Mouse (Mus musculus) neural tube, embryonic 15.5 days (tissue): ENCODE data around the gene Tbxas1. TPM values are rescaled to one million over a fixed set of nuclear protein-coding genes. Genes with fewer than 3 reads are reported as not detected.

Experiments
- ATAC-seq: fragments of 200-750 bp; cut with Nextera tagmentation; 2 replicates; pipeline ENCODE4 v1.8.0; 2017; ENCODE audit warnings: mild to moderate bottlenecking, moderate TSS enrichment, moderate library complexity; ENCODE audit not compliant: low FRiP score
- H3K27ac ChIP-seq: fragments of 300-500 bp; sonication (generic); replicated peaks from 2 replicates; pipeline ENCODE4 v1.5.1; 2015; ENCODE audit warnings: mild to moderate bottlenecking, inconsistent platforms
- H3K27me3 ChIP-seq: fragments of 300-500 bp; sonication (generic); replicated peaks from 2 replicates; pipeline ENCODE4 v1.6.1; 2015; ENCODE audit warnings: inconsistent platforms
- H3K36me3 ChIP-seq: fragments of 300-500 bp; sonication (generic); 2 replicates; pipeline ENCODE4 v1.6.1; 2015; ENCODE audit warnings: inconsistent platforms
- H3K4me1 ChIP-seq: fragments of 300-500 bp; sonication (generic); 2 replicates; pipeline ENCODE4 v1.6.1; 2015; ENCODE audit warnings: inconsistent platforms
- H3K4me2 ChIP-seq: fragments of 300-500 bp; sonication (generic); 2 replicates; pipeline ENCODE4 v1.6.1; 2015; ENCODE audit warnings: inconsistent platforms, mild to moderate bottlenecking, moderate library complexity
- H3K4me3 ChIP-seq: fragments of 300-500 bp; sonication (generic); replicated peaks from 2 replicates; pipeline ENCODE4 v1.5.1; 2015; ENCODE audit warnings: mild to moderate bottlenecking, inconsistent platforms
- H3K9ac ChIP-seq: fragments of 300-500 bp; sonication (generic); replicated peaks from 2 replicates; pipeline ENCODE4 v1.6.1; 2015; ENCODE audit warnings: mild to moderate bottlenecking, inconsistent platforms
- H3K9me3 ChIP-seq: fragments of 300-500 bp; sonication (generic); replicated peaks from 2 replicates; pipeline ENCODE4 v1.6.1; 2016; ENCODE audit warnings: inconsistent platforms
- WGBS: fragments of 180-500 bp; shearing (Covaris S2); methylation state at CpG from one replicate; pipeline ENCODE4 v1.1.7; 2015; ENCODE audit warnings: mixed read lengths; 5-methylcytosine and 5-hydroxymethylcytosine counted together
- polyA plus RNA-seq: library from polyadenylated mRNA; unstranded; fragments of >200 nt; fragmentation: Nextera tagmentation; extraction: Ambion mirVana; gene quantifications from 2 replicates; pipeline ENCODE4 v1.2.1, GENCODE M21; 2015

The Tbxas1 gene
- polyA plus RNA-seq, 1 experiment from 2014 or later, result 2.4 TPM

DNA sequence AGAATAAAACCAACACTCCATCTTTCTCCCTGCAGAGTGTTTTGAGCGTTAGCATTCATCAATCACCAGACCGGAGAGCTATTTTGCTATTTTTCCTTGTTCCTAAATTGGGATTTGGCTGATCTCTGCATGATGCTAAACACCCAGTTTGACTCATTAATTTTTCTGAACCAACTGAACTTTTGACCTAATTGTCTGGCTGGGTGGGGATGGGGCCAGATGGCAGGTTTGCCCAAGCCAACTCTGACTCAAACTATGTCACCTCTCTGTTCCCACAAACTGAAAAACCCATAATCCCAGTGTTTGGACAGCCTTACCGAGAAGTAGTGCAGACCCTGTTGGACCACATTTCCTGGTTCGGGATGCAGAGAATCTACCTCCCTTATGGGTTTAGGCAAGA lies 72.1 kb downstream of the Tbxas1 start:
- H3K4me2 ChIP-seq, result no peak overlapping the region
- H3K9me3 ChIP-seq, result no peaks in the 10 kb centered on the region
- no peak overlapping the region for H3K9ac ChIP-seq
- H3K4me1 ChIP-seq, result 0 out of 2 replicates have a peak, but pooled peaks cover 3% of the 10 kb centered on the region
- H3K4me3 ChIP-seq, result no peak overlapping the region
- ATAC-seq, result no peak
- no peak overlapping the region for H3K27ac ChIP-seq
- 85% methylated on average over 4 of the region's 4 CpGs for WGBS
- no peaks in the 10 kb centered on the region for H3K27me3 ChIP-seq
- no peaks in the 10 kb centered on the region for H3K36me3 ChIP-seq

DNA sequence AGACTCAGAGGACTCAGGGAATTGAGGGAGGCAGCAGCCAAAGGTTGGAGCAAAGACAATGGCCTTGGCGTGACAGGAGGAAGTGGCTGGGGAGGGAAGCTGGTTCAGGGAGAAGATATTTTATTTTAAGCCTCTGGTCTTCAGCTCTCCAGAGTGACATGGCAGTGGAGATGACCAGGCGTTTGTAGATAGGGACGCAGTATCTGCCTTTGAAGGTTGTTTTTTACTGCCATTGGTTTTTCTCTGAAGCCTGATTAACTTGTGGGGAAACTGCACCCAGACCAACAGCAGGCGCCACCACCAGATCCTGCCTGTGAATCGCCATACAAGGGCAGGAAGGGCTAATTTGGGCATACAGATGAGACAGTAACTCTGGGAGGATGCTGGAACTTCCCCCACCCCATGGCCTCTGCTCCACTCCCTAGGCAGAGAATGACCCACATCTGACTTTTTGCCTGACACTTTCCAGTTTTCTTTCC lies 74.5 kb downstream of the Tbxas1 start:
- 0 out of 2 replicates have a peak, but pooled peaks cover 3% of the 10 kb centered on the region for H3K4me1 ChIP-seq
- no peaks in the 10 kb centered on the region for H3K36me3 ChIP-seq
- no peaks in the 10 kb centered on the region for H3K27me3 ChIP-seq
- no peak overlapping the region for H3K4me3 ChIP-seq
- H3K4me2 ChIP-seq, result no peak overlapping the region
- WGBS, result 54% methylated on average over 5 of the region's 5 CpGs
- ATAC-seq, result no peak
- H3K27ac ChIP-seq, result no peak overlapping the region
- no peak overlapping the region for H3K9ac ChIP-seq
- no peaks in the 10 kb centered on the region for H3K9me3 ChIP-seq

DNA sequence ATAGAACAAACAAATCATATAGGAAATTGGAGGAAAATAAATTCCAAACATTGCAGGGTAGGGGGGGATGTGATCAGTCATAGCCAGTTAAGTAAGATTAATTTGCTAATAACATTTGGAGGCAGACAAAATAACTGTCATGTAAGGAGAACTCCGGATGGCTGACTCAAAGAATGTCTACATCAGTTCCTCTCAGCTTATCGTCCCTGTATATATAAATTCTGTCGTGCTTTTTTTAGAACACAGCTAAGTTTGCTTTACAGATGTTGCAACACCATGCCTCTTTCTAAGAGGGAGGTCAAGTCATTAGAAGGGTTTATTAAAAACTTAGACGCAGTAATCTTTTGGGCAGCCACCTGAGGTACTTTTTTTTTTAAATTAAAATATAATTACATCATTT lies 75.1 kb downstream of the Tbxas1 start:
- H3K27ac ChIP-seq, result no peak overlapping the region
- no peak overlapping the region for H3K9ac ChIP-seq
- H3K4me2 ChIP-seq, result no peak overlapping the region
- H3K27me3 ChIP-seq, result no peaks in the 10 kb centered on the region
- H3K4me3 ChIP-seq, result no peak overlapping the region
- no peaks in the 10 kb centered on the region for H3K9me3 ChIP-seq
- 75% methylated on average over 4 of the region's 4 CpGs for WGBS
- no peaks in the 10 kb centered on the region for H3K36me3 ChIP-seq
- 0 out of 2 replicates have a peak, but pooled peaks cover 3% of the 10 kb centered on the region for H3K4me1 ChIP-seq
- no peak for ATAC-seq

- WGBS, result 35% methylated on average over 3 of the region's 3 CpGs
- Histone ChIP-seq H3K4me1 (0 out of 2 replicates have a peak, but pooled peaks cover 3% of the 10 kb centered on the region), H3K9ac (no peak overlapping the region), H3K36me3 (no peaks in the 10 kb centered on the region), H3K9me3 (no peaks in the 10 kb centered on the region), H3K27ac (no peak overlapping the region), H3K4me3 (no peak overlapping the region), H3K27me3 (no peaks in the 10 kb centered on the region), H3K4me2 (no peak overlapping the region)
- ATAC-seq, result no peak
Measured at GRCm38 (mm10) chr6:38950838-38951237, 75.6 kb downstream of the Tbxas1 start.

- WGBS, result 84% methylated on average over 2 of the region's 2 CpGs
- Histone ChIP-seq H3K4me2 (no peak overlapping the region), H3K27me3 (no peaks in the 10 kb centered on the region), H3K36me3 (no peaks in the 10 kb centered on the region), H3K9me3 (no peaks in the 10 kb centered on the region), H3K4me1 (peaks cover 12% of the 10 kb centered on the region), H3K4me3 (no peak overlapping the region), H3K9ac (no peak overlapping the region), H3K27ac (no peak overlapping the region)
- no peak for ATAC-seq
Measured at GRCm38 (mm10) chr6:38956641-38957040, 81.4 kb downstream of the Tbxas1 start.

GRCm38 (mm10) chr6:38957246-38957645 lies 82.0 kb downstream of the Tbxas1 start:
- H3K27me3 ChIP-seq, result no peaks in the 10 kb centered on the region
- H3K9ac ChIP-seq, result no peak overlapping the region
- no peaks in the 10 kb centered on the region for H3K9me3 ChIP-seq
- H3K27ac ChIP-seq, result no peak overlapping the region
- H3K4me2 ChIP-seq, result no peak overlapping the region
- H3K36me3 ChIP-seq, result no peaks in the 10 kb centered on the region
- WGBS, result 86% methylated on average over 5 of the region's 5 CpGs
- no peak for ATAC-seq
- H3K4me3 ChIP-seq, result no peak overlapping the region
- H3K4me1 ChIP-seq, result peaks cover 12% of the 10 kb centered on the region

GRCm38 (mm10) chr6:38959502-38959901 lies 84.3 kb downstream of the Tbxas1 start:
- Histone ChIP-seq H3K4me2 (no peak overlapping the region), H3K27ac (no peak overlapping the region), H3K9me3 (no peaks in the 10 kb centered on the region), H3K9ac (no peak overlapping the region), H3K27me3 (no peaks in the 10 kb centered on the region), H3K4me3 (no peak overlapping the region), H3K4me1 (peaks cover 12% of the 10 kb centered on the region), H3K36me3 (no peaks in the 10 kb centered on the region)
- 87% methylated on average over 9 of the region's 9 CpGs for WGBS
- ATAC-seq, result no peak

DNA sequence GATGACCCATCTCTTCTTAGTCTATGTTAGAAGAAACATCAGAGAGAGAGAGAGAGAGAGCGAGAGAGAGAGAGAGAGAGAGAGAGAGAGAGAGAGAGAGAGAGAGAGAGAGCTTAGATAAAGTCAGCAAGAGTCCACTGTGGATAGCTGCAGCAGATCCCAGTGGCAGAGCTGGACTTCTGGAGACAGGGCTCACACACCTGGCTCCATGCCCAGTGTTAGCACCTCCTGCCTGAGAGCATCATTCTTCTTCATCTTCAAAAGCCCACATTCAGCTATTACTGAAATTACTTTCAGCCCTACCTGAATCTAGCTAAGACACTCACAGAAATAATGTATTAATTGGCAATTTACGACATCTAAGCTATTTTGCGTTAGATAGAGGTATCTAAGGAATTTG lies 85.2 kb downstream of the Tbxas1 start:
- H3K27me3 ChIP-seq, result no peaks in the 10 kb centered on the region
- H3K27ac ChIP-seq, result no peak overlapping the region
- H3K4me2 ChIP-seq, result no peak overlapping the region
- peaks cover 12% of the 10 kb centered on the region for H3K4me1 ChIP-seq
- H3K4me3 ChIP-seq, result no peak overlapping the region
- H3K36me3 ChIP-seq, result no peaks in the 10 kb centered on the region
- H3K9ac ChIP-seq, result no peak overlapping the region
- no peak for ATAC-seq
- no peaks in the 10 kb centered on the region for H3K9me3 ChIP-seq
- 84% methylated on average over 3 of the region's 3 CpGs for WGBS

DNA sequence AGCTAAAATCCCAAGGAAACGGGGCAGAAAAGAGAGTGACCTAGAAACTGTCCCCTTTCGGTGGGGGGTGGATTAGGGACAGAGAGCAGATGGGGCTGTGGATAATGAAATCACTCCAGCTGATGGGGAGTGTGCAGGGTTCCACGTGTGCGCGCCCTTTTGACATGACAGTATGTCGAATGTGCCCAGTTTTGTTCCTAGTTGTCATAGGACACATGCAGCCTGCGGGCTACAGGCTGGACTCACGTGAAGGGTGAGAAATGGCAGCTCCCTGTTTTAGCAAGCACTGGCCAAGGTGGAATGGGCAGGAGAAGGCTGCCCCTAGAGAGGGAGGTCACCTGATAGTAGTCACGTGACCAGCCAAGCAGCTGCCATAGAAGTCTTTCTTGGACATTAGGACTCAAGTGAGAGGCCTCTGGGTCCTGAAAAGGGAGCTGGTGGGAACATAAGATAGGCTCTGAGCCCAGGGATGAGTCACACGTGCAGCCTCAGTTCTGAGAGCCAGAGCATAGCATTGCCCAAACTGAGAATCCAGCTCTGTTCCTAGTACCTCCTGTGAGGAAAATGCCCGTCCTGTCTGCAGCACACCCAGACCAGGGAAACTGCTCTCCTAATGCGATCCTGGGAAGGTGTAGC lies 85.7 kb downstream of the Tbxas1 start:
- H3K27ac ChIP-seq, result 0 out of 2 replicates have a peak overlapping the region, but pooled peaks have one; percentile 41

GRCm38 (mm10) chr6:38961427-38962033 lies 86.3 kb downstream of the Tbxas1 start:
- no peak overlapping the region for H3K4me3 ChIP-seq
- H3K9me3 ChIP-seq, result no peaks in the 10 kb centered on the region
- no peak overlapping the region for H3K9ac ChIP-seq
- H3K27ac ChIP-seq, result 0 out of 2 replicates have a peak overlapping the region, but pooled peaks have one; percentile 41
- ATAC-seq, result no peak
- no peaks in the 10 kb centered on the region for H3K36me3 ChIP-seq
- 38% methylated on average over 8 of the region's 8 CpGs for WGBS
- no peaks in the 10 kb centered on the region for H3K27me3 ChIP-seq
- peaks cover 12% of the 10 kb centered on the region for H3K4me1 ChIP-seq
- no peak overlapping the region for H3K4me2 ChIP-seq

More for the DNA sequence above, 85.7 kb downstream of the Tbxas1 start:
- ATAC-seq, result no peak
- Histone ChIP-seq H3K9me3 (no peaks in the 10 kb centered on the region), H3K36me3 (no peaks in the 10 kb centered on the region), H3K9ac (no peak overlapping the region), H3K27me3 (no peaks in the 10 kb centered on the region), H3K4me2 (no peak overlapping the region), H3K4me1 (peaks cover 12% of the 10 kb centered on the region), H3K4me3 (no peak overlapping the region)
- WGBS, result 74% methylated on average over 12 of the region's 12 CpGs

GRCm38 (mm10) chr6:38966839-38967238 lies 91.6 kb downstream of the Tbxas1 start:
- Histone ChIP-seq H3K36me3 (no peaks in the 10 kb centered on the region), H3K4me1 (peaks cover 13% of the 10 kb centered on the region), H3K27ac (no peak overlapping the region), H3K27me3 (no peaks in the 10 kb centered on the region), H3K4me2 (no peak overlapping the region), H3K9me3 (no peaks in the 10 kb centered on the region), H3K9ac (no peak overlapping the region), H3K4me3 (no peak overlapping the region)
- WGBS, result 93% methylated on average over 5 of the region's 5 CpGs
- no peak for ATAC-seq

DNA sequence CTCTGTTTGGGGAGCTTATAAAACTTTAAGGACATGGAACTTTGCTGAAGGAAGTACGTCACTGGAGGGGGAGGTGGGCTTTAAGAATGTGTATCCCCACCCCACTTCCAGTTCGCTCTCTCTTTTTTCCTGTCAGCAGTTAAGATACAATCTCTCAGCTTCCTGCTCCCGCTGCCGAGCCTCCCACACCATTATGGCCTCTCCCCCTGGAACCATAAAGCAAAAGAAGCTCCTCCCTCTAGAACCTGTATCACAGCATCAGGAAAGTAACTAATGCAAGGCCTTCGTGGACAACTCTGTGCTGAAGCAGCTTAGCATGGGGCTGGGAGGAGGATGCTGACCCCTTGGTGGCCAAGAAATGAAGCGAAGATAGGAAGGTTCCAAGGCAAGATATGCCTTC lies 92.1 kb downstream of the Tbxas1 start:
- Histone ChIP-seq H3K36me3 (no peaks in the 10 kb centered on the region), H3K4me1 (peaks cover 13% of the 10 kb centered on the region), H3K9me3 (no peaks in the 10 kb centered on the region), H3K4me2 (no peak overlapping the region), H3K9ac (no peak overlapping the region), H3K27ac (no peak overlapping the region), H3K4me3 (no peak overlapping the region), H3K27me3 (no peaks in the 10 kb centered on the region)
- no peak for ATAC-seq
- WGBS, result 61% methylated on average over 6 of the region's 6 CpGs
